9 mouse cellular contexts compared by ENCODE assay signal in the genomic region with DNA sequence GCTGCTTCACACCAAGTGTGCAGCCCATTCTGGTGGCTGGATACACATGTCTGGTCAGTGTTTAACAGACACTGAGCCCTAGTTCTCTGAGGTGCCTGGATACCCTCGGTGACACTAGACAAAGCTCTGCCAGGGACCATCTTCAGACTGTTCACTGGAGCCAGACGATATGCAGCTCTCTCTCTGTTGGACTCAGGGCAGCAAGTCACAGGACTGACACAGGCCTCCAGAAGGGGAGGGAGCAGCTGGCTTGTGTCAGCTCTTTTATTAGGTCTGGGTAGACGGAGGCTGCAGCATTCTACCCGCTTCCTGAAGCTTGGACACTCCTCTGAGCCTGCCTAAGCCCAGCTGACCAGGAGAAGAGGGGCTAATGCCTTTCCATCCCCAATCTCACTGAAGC. TPM values are rescaled to one million over a fixed set of nuclear protein-coding genes. Genes with fewer than 3 reads are reported as not detected.
DNase-seq lines count a peak whose midpoint lies in the region; ATAC-seq and TF ChIP-seq lines count a peak whose summit lies in the region.
"Had no signal": no experiment of that assay in that cellular context is flagged by ENCODE, and none has a peak within 500 bp of the region (broad histone marks: within the 10 kb centered on the region; RNA-seq: fewer than 3 reads in every experiment).

No protein-coding gene starts in this region.

- ATAC-seq in hindbrain, embryonic 13.5 days (ENCODE audit: low FRiP score): no peak

- 0 out of 2 replicates have a peak overlapping the region, but pooled peaks have one; percentile 3 for H3K27ac ChIP-seq in layer of hippocampus, adult 2 months
- H3K27ac ChIP-seq in hindbrain, embryonic 13.5 days: peak overlapping the region; percentile 63
- no peak overlapping the region for H3K27ac ChIP-seq in embryonic facial prominence, embryonic 10.5 days (replicated peaks)

- no peak overlapping the region for H3K4me2 ChIP-seq in hindbrain, embryonic 13.5 days

- H3K27me3 ChIP-seq in hindbrain, embryonic 13.5 days: no peaks in the 10 kb centered on the region
- no peaks in the 10 kb centered on the region for H3K27me3 ChIP-seq in embryonic facial prominence, embryonic 10.5 days (replicated peaks; ENCODE audit: low read depth, poor library complexity, severe bottlenecking)

- no peak overlapping the region for H3K4me3 ChIP-seq in layer of hippocampus, adult 2 months
- no peak overlapping the region for H3K4me3 ChIP-seq in hindbrain, embryonic 13.5 days
- no peak overlapping the region for H3K4me3 ChIP-seq in embryonic facial prominence, embryonic 10.5 days

- no peaks in the 10 kb centered on the region for H3K9me3 ChIP-seq in hindbrain, embryonic 13.5 days
- H3K9me3 ChIP-seq in embryonic facial prominence, embryonic 10.5 days: no peaks in the 10 kb centered on the region

- H3K9ac ChIP-seq in hindbrain, embryonic 13.5 days: no peak overlapping the region

- H3K36me3 ChIP-seq in hindbrain, embryonic 13.5 days: no peaks in the 10 kb centered on the region
- H3K36me3 ChIP-seq in embryonic facial prominence, embryonic 10.5 days (replicated peaks): no peaks in the 10 kb centered on the region

- WGBS in hindbrain, embryonic 13.5 days: 17% methylated on average over 4 of the region's 4 CpGs
- 53% methylated on average over 4 of the region's 4 CpGs for WGBS in embryonic facial prominence, embryonic 10.5 days

- DNase-seq in layer of hippocampus, adult 2 months (ENCODE audit: low spot score in 2 of 2): no peak
- no peak for DNase-seq in layer of hippocampus, adult 9-11 months
- peak; percentile 6 for DNase-seq in forelimb bud, embryonic 11.5 days (ENCODE audit: low read depth, low spot score)
- DNase-seq in kidney, postnatal 4 days: peak; percentile 79 to 85
- DNase-seq in embryonic facial prominence, embryonic 10.5 days (ENCODE audit: low spot score): no peak
- no peak for DNase-seq in thymus, postnatal 10 days (ENCODE audit: low spot score in 2 of 2)
- DNase-seq in testis, postnatal 14 days (ENCODE audit: low spot score): no peak
- DNase-seq: adrenal gland, adult 2 months had no signal

- TF ChIP-seq CTCF in layer of hippocampus, adult 2 months (conservative IDR thresholded peaks at IDR 0.05): no peak

- H3K4me1 ChIP-seq in hindbrain, embryonic 13.5 days (replicated peaks): peaks cover 51% of the 10 kb centered on the region
- peaks cover 39% of the 10 kb centered on the region for H3K4me1 ChIP-seq in embryonic facial prominence, embryonic 10.5 days

RNA-seq across cellular contexts. Expression of a gene that starts 8.8 kb away (rescaled TPM):
- 1 to 10 TPM in 1 of 2 experiments, under 1 TPM in 1; 0.81 to 2.2 TPM for total RNA-seq in layer of hippocampus, adult 2 months (2021)
- 16.9 and 17.9 TPM in 2 replicates for polyA plus RNA-seq in hindbrain, embryonic 13.5 days (2015; fragmentation: Nextera tagmentation; extraction: Ambion mirVana)
- polyA plus RNA-seq in embryonic facial prominence, embryonic 10.5 days (2016; fragmentation: Nextera tagmentation; extraction: Ambion mirVana): 30.1 and 33.8 TPM in 2 replicates

Comparison
In these comparisons a context has a peak if more than half of its experiments do, and no peak if none do; other contexts are left out.
1. DNase-seq: peak in forelimb bud, embryonic 11.5 days (single experiment) and kidney, postnatal 4 days (2 of 2); none in layer of hippocampus, adult 2 months (0 of 2), layer of hippocampus, adult 9-11 months (single experiment), embryonic facial prominence, embryonic 10.5 days (single experiment), thymus, postnatal 10 days (0 of 2) and testis, postnatal 14 days (single experiment).